Mouse (Mus musculus) bone marrow, adult 2 months (tissue): ENCODE measurements at regions not wholly inside any gene's neighbourhood (a gene's known extent, or its start where the extent isn't known, plus 50 kb on each side); places are given as distances from the start of the nearest gene placed in this dataset.

Experiments used
- CTCF ChIP-seq: fragments of 200-500 bp; IDR thresholded peaks from 2 replicates; pipeline ENCODE4 v1.5.1; 2011; ENCODE audit warnings: low read length, control low read depth; ENCODE audit not compliant: control insufficient read depth, insufficient read depth
- POLR2A ChIP-seq: fragments of 200-500 bp; IDR thresholded peaks from 2 replicates; pipeline ENCODE4 v1.6.1; 2011; ENCODE audit warnings: low read depth, mild to moderate bottlenecking, control low read depth, low read length, borderline replicate concordance; ENCODE audit not compliant: control insufficient read depth

DNA sequence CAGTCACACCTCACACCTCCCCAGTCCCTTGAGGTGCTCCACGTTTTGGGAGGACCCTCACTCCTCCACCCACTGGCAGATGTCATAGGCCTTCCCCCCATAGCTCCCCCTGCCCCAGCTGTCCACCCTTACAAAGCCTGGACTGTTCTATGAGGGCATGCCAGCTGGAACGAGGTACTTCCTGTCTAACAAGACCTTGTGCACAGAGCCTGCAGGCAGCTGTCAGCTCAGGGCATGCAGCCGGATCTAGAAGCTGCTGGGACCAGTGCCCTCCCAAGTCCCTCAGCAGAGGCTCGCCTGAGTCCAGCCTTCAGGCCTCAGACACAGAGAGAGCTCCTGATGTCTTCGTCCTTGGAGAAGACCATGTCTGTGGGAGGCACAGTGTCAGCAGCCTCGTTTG, 105.7 kb downstream of the 1810010D01Rik start:
- no peak for TF ChIP-seq POLR2A
- no peak for TF ChIP-seq CTCF
